Mouse (Mus musculus) heart, postnatal 0 days (tissue): ENCODE measurements around the gene Aes. TPM values are rescaled to one million over a fixed set of nuclear protein-coding genes. Genes with fewer than 3 reads are reported as not detected.

Experiments used
- ATAC-seq: fragments of 200-750 bp; cut with Nextera tagmentation; 2 replicates; pipeline ENCODE4 v1.8.0; 2017; ENCODE audit warnings: low read depth, moderate number of reproducible peaks, moderate library complexity; ENCODE audit not compliant: insufficient read depth
- DNase-seq: peaks from one replicate; pipeline ENCODE4 v3.0.0-alpha.2; 2016; ENCODE audit warnings: low spot score
- H3K27ac ChIP-seq: fragments of 300-500 bp; sonication (generic); 2 replicates; pipeline ENCODE4 v1.5.1; 2014; ENCODE audit warnings: low read depth, mild to moderate bottlenecking
- H3K27me3 ChIP-seq: fragments of 300-500 bp; sonication (generic); 2 replicates; pipeline ENCODE4 v1.6.1; 2014; ENCODE audit warnings: low read length, mixed read lengths; ENCODE audit not compliant: control insufficient read depth, insufficient read depth
- H3K36me3 ChIP-seq: fragments of 300-500 bp; sonication (generic); replicated peaks from 2 replicates; pipeline ENCODE4 v1.6.1; 2014; ENCODE audit warnings: low read length, mixed read lengths; ENCODE audit not compliant: control insufficient read depth, insufficient read depth
- H3K4me1 ChIP-seq: fragments of 300-500 bp; sonication (generic); 2 replicates; pipeline ENCODE4 v1.6.1; 2014; ENCODE audit warnings: antibody characterized with exemption; ENCODE audit not compliant: control insufficient read depth, insufficient read depth
- H3K4me2 ChIP-seq: fragments of 300-500 bp; sonication (generic); 2 replicates; pipeline ENCODE4 v1.6.1; 2014; ENCODE audit warnings: low read depth, mild to moderate bottlenecking, low read length, moderate library complexity
- H3K4me3 ChIP-seq: fragments of 300-500 bp; sonication (generic); 2 replicates; pipeline ENCODE4 v1.5.1; 2014; ENCODE audit warnings: low read depth, low read length
- H3K9ac ChIP-seq: fragments of 300-500 bp; sonication (generic); replicated peaks from 2 replicates; pipeline ENCODE4 v1.6.1; 2014; ENCODE audit warnings: low read depth, low read length, mixed read lengths
- H3K9me3 ChIP-seq: fragments of 300-500 bp; sonication (generic); replicated peaks from 2 replicates; pipeline ENCODE4 v1.6.1; 2016; ENCODE audit warnings: low read length; ENCODE audit not compliant: control insufficient read depth
- CTCF ChIP-seq: IDR thresholded peaks from 2 replicates; pipeline ENCODE4 v1.5.1; 2016; ENCODE audit warnings: antibody characterized with exemption, control low read depth, low read depth
- EP300 ChIP-seq: IDR thresholded peaks from 2 replicates; pipeline ENCODE4 v1.6.1; 2016; ENCODE audit warnings: antibody characterized with exemption, low read depth
- WGBS: fragments of 180-500 bp; shearing (Covaris S2); extraction: QIAGEN DNeasy Blood & Tissue Kit; methylation state at CpG from one replicate; pipeline ENCODE4 v1.1.7; 2014; 5-methylcytosine and 5-hydroxymethylcytosine counted together
- polyA plus RNA-seq: library from polyadenylated mRNA; unstranded; fragments of >200 nt; fragmentation: Nextera tagmentation; extraction: Ambion mirVana; gene quantifications from 2 replicates; pipeline ENCODE4 v1.2.1, GENCODE M21; 2015
- total RNA-seq: library from RNA; depleted of rRNA; stranded (reverse); fragments of >200 nt; gene quantifications from 2 replicates; pipeline ENCODE4 v1.2.3, GENCODE M21; 2014; ENCODE audit warnings: low replicate concordance

Aes gene
- total and polyA plus RNA-seq, 2 experiments from 2014 or later = 767 to 870 TPM

GRCm38 (mm10) chr10:81574081-81575056 lies 15.1 kb downstream of the Aes start, which contains the start of gene Tle2:
Tle2 (plus strand) TSS chr10:81574561.
- H3K4me3 ChIP-seq = peak within 1 kb of the TSS; percentile 70
- peaks cover 18% of the 10 kb centered on the region for H3K4me1 ChIP-seq
- no peak for DNase-seq
- WGBS = 33% methylated on average over 8 of the region's 10 CpGs
- peak within 1 kb of the TSS; percentile 79 for H3K4me2 ChIP-seq
- TF ChIP-seq EP300 = no peak
- TF ChIP-seq CTCF = peak; percentile 36
- no peak within 1 kb of the TSS for H3K27ac ChIP-seq
- H3K36me3 ChIP-seq = no peaks in the 10 kb centered on the region; the same call in 1 of the 2 replicates
- no peak for ATAC-seq
- H3K9ac ChIP-seq = peak within 1 kb of the TSS; percentile 62
- H3K27me3 ChIP-seq = no peaks in the 10 kb centered on the region
- no peaks in the 10 kb centered on the region for H3K9me3 ChIP-seq

- peaks cover 17% of the 10 kb centered on the region for H3K4me1 ChIP-seq
- TF ChIP-seq CTCF (no peak), EP300 (no peak)
- peak overlapping the region; percentile 62 for H3K9ac ChIP-seq
- H3K4me2 ChIP-seq = peak overlapping the region; percentile 79
- ATAC-seq = no peak
- peak overlapping the region; percentile 70 for H3K4me3 ChIP-seq
- WGBS = 1% methylated on average over 22 of the region's 30 CpGs
- H3K9me3 ChIP-seq = no peaks in the 10 kb centered on the region
- no peaks in the 10 kb centered on the region for H3K27me3 ChIP-seq
- no peak overlapping the region for H3K27ac ChIP-seq
- H3K36me3 ChIP-seq = no peaks in the 10 kb centered on the region; the same call in 1 of the 2 replicates
- peak; percentile 52 for DNase-seq
Observed at GRCm38 (mm10) chr10:81575208-81575631, 15.9 kb downstream of the Aes start.

GRCm38 (mm10) chr10:81575695-81576094 lies 16.4 kb downstream of the Aes start:
- peak overlapping the region; percentile 70 for H3K4me3 ChIP-seq
- H3K9ac ChIP-seq = peak overlapping the region; percentile 62
- H3K9me3 ChIP-seq = no peaks in the 10 kb centered on the region
- H3K36me3 ChIP-seq = no peaks in the 10 kb centered on the region; the same call in 1 of the 2 replicates
- ATAC-seq (no peak), DNase-seq (no peak)
- no peak for TF ChIP-seq EP300
- TF ChIP-seq CTCF = no peak
- no peaks in the 10 kb centered on the region for H3K27me3 ChIP-seq
- H3K4me1 ChIP-seq = peaks cover 19% of the 10 kb centered on the region
- no peak overlapping the region for H3K27ac ChIP-seq
- peak overlapping the region; percentile 79 for H3K4me2 ChIP-seq
- 4% methylated on average over 6 of the region's 6 CpGs for WGBS

- H3K27me3 ChIP-seq = no peaks in the 10 kb centered on the region
- H3K4me3 ChIP-seq = no peak overlapping the region
- no peak overlapping the region for H3K9ac ChIP-seq
- TF ChIP-seq CTCF (no peak), EP300 (no peak)
- WGBS = 63% methylated on average over 4 of the region's 4 CpGs
- peaks cover 6% of the 10 kb centered on the region; the same call in 1 of the 2 replicates for H3K36me3 ChIP-seq
- H3K4me1 ChIP-seq = peaks cover 9% of the 10 kb centered on the region; the same call in 1 of the 2 replicates
- DNase-seq (no peak), ATAC-seq (no peak)
- H3K9me3 ChIP-seq = no peaks in the 10 kb centered on the region
- no peak overlapping the region for H3K4me2 ChIP-seq
- no peak overlapping the region for H3K27ac ChIP-seq
Observed at GRCm38 (mm10) chr10:81579967-81580366, 20.7 kb downstream of the Aes start.

GRCm38 (mm10) chr10:81580441-81581070 lies 21.3 kb downstream of the Aes start:
- Histone ChIP-seq H3K27ac (no peak overlapping the region), H3K4me2 (no peak overlapping the region), H3K9me3 (no peaks in the 10 kb centered on the region), H3K27me3 (no peaks in the 10 kb centered on the region), H3K4me3 (no peak overlapping the region), H3K9ac (no peak overlapping the region), H3K4me1 (peaks cover 5% of the 10 kb centered on the region; the same call in 1 of the 2 replicates), H3K36me3 (peaks cover 6% of the 10 kb centered on the region; the same call in 1 of the 2 replicates)
- DNase-seq (no peak), ATAC-seq (no peak)
- WGBS = 52% methylated on average over 25 of the region's 25 CpGs
- TF ChIP-seq CTCF (peak; percentile 28; the same call in 1 of the 2 replicates), EP300 (no peak)
